Mouse (Mus musculus) embryonic fibroblast, embryonic 13.5 days (primary cell): ENCODE data around the gene Minos1.

Experiments used
- CTCF ChIP-seq: IDR thresholded peaks from 2 replicates; pipeline ENCODE4 v1.5.1; 2011; ENCODE audit warnings: mild to moderate bottlenecking, control low read depth, low read length, moderate library complexity, borderline replicate concordance; ENCODE audit not compliant: insufficient read depth
- POLR2A ChIP-seq: IDR thresholded peaks from 2 replicates; pipeline ENCODE4 v1.6.1; 2011; ENCODE audit warnings: low read depth, mild to moderate bottlenecking, control low read depth, low read length, moderate library complexity

- TF ChIP-seq CTCF (no peak), POLR2A (no peak)
Observed at GRCm38 (mm10) chr4:139115721-139116120, 15.2 kb downstream of the Minos1 start.
